Mouse (Mus musculus): Measurements from ENCODE around the gene Tasp1. TPM values are rescaled to one million over a fixed set of nuclear protein-coding genes. Genes with fewer than 3 reads are reported as not detected.
"Not testable (repeated sequence)": the region's sequence is repeated elsewhere in the genome, so short reads cannot be mapped to it uniquely, and the experiment has no call there.

Gene Tasp1
- total RNA-seq, 2 experiments from 2014 or later: 5.6 to 5.7 TPM

DNA sequence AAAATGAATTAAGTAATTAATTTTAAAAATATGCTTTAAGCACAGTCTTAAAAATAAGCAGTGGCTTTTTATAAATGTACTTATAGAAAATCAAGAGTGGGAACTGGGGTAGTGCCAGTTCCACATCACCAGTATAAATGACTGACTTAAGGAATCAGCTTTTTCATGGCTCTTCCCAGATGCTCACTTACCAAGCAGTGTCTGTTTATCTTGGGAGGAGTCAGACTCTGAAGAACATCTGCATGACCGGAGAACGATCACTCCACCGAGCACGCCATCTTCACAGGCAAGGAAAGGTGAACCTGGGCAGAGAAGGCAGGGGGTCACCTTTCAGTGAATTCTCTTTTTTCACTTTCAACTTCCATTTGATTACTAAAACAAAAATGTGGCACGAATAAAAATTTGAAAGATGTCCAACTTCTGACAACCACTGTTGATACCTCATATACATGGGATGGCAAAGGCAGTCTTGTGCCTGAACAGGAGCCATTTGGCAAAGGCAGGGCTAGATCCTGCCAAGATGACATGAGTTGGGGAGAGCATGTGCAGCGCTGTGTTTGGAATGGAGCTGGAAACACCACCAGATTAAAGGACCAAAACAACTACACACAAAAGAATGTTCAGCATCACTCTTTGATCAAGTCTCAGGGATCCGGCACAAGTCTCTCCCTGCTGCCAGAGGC lies 182.9 kb downstream of the Tasp1 start:
- peak; percentile 8 for DNase-seq

DNA sequence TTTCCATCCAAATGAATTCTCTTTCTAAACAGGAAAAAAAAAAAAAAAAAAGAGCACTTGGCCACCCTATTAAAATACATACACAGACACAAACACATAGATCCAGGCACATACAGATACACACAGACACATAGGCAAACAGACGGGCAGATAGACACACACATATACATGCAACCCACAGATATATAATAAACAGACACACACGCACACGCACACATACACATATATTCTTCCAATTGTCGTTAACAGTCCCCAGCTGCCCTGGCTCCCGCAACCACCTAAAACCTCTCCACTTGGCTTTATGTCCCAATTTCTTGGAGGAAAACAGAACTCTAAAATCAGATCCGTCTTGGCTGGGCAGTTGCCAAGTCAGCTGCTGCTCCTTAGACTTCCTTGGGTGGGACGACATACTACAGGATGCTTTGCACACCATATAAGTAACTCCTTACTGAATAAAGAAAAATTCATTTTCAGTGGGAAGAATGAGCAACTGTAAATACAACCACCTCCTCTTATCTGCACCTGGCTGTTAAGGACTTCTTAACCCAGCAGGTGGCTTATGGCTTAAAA lies 188.5 kb downstream of the Tasp1 start:
- peak; percentile 7 for DNase-seq

DNA sequence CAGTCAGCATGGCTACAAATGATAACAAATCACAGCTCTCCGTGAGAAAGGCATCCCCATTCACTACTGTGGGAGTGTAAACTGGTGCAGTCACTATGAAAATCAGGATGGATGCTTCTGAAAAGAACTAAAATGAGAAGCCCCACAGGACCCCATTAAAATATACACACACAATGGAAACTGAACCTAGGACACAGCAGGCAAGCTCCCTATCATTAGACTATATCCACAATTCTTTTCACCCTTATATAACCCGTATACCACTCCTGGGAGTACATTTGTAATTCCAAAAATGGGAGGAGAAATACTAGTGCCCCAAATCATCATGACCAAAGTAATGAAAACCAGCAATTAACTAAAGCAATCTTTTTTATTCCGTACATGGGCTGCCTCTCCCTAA lies 190.7 kb downstream of the Tasp1 start:
- no peak for DNase-seq

DNA sequence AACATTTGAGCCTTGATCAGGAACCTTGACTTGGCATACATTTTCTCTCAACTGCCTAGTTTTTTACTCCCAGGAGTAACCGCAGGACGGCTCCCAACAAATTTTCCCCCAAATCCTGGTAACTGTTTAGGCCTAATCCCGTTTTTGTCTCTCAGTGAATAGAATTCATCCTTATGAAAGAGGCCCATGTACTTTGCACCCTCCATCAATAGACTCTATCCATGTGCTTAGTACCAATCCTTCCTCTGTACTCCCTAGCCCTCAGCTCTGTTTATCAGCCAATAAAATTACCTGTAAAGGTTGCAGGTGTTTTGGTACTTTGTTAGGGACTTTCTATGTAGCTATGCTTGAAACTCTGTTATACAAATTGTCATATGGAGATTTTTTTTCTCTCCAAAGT lies 192.4 kb downstream of the Tasp1 start:
- DNase-seq: no peak

DNA sequence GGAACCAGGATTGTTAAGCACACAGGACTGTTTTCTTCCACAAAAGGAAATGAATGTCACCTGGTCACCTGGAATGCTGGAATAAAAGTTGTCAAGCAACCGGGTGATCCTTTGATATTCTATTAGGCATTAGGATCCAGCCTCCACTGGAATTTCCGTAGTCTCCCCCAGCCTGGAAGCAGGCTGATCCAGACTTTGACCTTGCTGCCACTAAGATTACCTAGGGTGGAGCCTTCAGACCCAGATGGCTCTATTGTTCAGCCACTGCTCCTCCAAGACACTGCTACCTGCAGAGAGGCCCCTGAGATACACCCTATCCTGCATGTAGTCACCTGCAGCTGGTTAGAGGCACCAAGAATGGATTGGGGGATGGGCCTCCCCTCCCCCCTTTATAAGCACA lies 192.8 kb downstream of the Tasp1 start:
- DNase-seq: no peak

DNA sequence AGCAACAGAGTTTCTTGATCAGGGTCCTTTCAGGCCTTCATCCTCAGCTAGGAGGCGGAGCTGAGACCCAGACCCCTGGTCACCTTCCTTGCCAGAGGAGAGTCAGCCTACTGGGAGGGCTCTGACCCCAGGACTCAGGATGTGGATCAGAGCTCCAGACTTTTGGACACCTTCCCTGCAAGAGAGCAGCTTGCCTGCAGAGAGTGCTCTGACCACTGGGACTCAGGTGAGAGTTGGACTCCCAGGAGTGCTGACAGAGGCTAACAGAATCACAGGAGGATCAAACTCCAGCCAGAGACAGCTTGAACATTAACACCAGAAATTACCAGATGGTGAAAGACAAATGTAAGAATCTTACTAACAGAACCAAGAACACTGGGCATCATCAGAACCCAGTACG lies 197.5 kb downstream of the Tasp1 start:
- DNase-seq: not testable (repeated sequence)

DNA sequence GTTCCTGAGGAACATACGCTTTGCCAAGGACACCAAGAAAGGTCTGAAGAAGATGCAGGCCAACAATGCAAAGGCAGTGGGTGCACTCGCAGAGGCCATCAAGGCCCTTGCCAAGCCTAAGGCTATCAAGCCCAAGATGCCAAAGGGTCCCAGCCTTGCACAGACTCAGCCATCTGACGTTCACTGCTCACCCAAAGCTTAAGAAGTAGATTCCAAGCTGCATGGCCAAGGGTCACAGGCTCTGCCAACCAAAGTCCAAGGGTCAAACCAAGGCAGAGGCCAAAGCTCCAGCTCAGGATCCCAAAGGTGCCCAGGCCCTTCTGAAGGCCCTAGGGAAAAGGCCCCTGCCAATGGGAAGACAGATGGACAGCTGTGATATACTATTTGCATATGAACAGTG lies 203.2 kb downstream of the Tasp1 start:
- not testable (repeated sequence) for DNase-seq

DNA sequence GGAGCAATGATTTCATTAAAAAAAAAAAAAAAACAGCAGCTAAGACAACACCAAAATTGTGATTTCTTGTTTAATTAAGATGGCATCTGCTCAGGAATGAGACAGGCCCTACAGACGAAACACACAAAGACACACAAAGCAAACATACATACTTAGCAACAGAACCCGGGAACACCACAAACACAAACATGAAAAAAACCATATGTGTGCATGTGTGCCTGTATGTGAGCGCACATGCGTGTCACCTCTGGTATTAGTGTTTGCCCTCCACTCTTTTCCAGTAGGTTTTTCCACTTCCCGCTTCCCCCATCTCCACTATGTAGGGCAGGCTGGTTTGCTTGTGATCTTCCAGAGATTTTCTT lies 206.5 kb downstream of the Tasp1 start:
- DNase-seq: no peak

DNA sequence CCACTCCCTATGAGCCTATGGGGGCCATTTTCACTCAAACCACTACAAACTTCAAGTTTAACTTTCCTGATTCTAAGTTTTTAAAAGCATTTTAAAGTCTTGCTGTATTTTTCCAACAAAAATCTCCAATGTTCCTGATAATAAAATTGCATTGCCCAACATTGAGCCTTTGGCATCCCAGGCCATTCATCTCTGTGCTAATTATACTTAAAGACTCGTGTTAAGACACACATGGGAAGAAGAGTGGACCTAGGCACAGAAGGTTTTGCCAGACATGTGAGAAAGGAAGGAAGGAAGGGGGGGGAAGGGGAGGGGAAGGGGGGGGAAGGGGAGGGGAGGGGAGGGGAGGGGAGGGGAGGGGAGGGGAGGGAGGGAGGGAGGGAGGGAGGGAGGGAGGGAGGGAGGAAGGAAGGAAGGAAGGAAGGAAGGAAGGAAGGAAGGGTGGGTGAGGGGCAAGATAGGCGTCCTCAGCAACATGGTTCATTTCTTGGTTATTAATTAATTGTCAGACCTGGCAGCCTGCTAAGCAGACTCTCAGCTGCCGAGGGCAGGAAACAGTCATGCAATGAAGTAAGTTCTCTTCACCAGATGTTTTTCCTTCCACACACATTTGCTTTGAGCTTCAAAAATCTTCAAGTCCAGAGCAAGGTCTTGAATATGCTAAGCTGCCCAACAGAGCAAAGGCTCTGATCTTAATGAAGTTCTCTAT lies 207.0 kb downstream of the Tasp1 start:
- DNase-seq: no peak

DNA sequence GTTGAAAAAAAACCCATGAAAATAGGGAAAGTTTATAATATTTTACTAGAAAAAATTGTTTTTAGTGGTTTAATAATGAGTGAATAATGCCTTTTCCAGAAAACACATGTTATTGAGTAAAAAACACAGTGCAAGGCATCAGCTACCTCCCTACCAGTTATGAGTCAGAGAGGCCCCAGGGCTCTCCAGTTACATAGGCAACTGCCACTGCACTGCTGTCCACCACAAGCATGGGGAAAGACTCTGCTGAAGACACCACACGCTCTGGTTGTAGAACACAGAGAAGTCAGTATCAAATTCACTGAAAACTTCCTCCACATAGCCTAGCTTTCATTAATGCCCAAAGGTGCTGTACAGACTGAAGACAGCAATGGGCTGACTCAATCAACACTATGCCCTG lies 217.0 kb downstream of the Tasp1 start:
- no peak for DNase-seq

DNA sequence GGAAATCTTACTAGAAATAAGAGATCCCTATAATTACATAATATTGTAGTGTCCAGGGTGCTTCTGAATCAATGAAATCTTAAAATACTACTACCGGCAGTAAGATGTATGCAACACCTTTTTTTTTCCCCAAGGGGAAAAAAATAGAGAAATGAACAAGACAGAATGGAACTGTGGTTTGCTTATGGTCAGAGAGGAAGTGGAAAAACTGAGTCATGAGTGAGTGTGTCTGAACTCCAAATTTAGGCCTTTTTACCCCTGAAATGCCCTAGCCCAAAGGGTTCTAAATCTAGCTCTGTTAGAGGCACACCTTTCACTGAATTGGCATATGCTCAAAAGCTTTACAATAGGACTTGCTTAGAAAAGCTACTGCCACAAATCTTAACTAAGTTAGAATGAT lies 225.2 kb downstream of the Tasp1 start:
- no peak for DNase-seq

DNA sequence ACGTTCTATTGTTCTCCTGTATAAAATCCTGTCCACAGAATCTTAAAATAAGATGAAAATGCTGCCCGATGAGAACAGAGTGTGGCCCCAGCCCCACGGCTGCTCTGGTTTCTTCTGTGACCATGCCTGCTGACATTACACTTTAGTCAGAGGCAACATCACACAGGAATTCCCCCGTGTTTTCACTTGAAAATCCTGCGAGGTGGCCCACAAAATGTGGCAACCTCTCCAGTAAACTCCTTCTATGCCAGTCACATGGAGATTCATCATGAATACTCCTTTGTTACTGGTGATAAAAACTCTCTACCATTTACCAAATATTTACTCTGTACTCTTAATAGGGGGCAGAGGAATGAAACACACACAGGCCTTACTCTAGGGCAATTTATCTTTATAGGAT lies 225.7 kb downstream of the Tasp1 start:
- no peak for DNase-seq

DNA sequence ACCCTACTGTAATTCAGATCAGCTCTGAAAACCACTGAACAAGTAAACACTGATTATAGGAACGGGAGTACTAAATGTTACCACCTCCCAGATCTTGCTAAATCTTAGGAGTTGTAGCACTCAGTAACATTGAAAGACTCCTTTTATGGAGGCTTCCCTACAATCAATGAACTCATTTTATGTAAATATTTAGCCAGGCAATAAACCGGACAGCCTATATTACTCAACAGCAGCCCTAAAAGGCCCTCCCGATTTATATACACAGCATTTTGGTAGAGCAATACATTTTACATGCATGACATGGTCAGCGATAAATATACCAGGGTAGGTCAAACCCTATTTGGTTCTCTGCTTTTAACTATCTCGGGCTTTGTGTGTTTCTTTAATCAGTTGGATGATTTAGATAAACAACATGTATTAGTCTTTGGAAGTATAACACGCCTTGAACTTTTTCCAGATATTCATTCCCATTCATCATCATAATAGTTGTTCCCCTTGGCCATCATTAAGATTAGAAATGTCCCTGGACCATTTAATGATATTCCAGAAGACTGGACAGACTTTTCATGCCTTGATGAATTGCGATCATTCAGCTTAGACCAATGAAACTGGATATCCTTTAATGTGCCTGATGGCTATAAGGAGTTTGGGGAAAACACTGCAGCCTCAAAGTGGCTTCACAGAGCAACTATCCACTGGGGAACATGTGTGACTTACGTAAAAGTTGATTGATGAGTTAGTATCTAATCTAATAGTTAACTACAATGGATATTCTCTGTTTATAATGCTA lies 244.8 kb downstream of the Tasp1 start:
- no peak for DNase-seq

DNA sequence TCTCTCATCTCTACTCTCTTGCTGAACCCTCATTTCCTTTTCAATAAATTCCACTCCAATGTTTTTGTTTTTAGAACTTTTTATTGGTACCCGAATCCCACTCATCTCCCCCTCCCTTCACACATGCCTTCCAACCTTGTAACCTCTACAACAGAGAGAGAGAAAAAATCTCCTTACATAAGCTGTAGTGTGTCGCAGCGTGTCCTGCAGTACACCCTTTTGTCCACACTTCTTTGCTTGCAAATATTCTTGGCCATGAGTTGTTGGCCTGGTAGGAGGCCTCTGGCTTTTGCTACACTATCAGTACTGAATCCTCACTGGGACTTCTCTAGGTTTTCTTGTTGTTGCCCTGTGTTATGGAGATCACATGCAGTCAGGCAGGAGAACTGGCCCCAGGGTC lies 249.3 kb downstream of the Tasp1 start:
- DNase-seq: no peak

DNA sequence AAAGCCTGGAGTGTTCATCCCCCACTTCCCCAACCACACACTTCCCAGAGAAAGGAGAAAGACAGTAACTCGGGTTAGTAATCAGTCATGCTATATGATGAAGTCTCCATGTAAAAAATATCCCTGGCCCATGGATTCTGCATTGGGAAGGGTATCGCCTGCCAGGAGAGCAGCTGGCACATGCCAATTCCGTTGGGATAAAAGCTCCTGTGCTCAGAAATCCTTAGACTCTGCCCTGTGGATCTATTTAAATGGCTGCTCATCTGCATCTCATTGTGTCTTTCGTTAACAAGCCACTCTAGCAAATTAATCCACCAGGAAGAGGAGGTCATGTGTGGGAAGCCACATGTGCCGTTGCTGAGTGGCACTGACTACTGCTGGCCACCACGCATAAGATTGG lies 258.7 kb downstream of the Tasp1 start:
- no peak for DNase-seq

DNA sequence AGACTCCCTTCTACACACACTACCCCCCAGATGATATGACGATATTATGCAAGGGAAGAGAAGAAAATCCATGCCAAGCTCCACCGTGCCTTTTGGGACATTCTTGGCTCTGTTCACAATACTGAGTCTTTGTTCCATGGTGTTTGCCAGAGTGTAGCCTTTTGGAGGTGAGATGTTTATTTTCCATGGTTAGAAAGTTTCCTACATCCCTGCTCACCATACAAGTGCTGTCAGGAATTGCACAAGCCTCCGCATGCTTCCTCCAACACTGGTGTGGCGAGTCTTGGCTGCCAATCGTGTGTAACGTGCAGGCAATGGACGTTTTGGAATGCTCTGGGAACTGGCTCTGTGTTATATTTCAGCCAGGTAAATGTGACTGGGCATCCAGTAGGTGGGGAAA lies 262.6 kb downstream of the Tasp1 start:
- DNase-seq: no peak

DNA sequence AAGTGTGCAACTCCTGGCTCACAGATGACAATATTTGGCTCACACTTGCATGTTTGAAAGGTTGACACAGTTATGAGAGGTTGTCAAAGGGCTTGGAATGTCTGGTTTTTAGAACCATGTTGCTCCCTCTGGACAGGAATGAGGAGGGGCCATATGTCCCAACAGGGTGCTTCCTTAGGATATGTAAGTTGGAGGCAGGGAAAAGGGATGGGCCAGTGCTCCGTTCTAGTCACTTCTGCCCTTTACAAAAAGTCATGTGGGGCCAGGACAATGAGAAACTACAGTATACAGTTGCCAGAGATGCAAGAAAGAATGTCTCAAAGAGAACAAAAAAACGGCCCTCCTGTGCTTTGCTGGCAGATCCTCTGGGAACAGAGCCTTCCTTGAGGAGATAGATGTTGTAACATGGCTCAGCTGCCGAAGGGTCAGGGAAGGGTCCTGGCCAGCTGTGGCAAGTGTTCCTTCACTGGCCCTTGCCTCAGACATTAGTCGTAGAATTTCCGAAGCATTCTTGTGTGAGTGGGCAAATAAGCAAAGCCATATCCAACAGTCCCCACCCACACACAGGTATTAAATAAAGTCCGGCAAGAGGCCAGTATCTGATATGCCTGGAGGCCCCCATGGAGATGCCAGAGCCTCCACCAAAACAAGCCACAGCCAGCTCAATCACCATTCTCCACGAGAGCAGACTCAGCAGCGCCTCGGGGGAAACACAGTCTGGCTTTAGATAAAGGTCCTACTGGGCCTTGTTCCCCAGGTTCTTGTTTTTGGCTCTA lies 274.1 kb downstream of the Tasp1 start:
- no peak for DNase-seq

DNA sequence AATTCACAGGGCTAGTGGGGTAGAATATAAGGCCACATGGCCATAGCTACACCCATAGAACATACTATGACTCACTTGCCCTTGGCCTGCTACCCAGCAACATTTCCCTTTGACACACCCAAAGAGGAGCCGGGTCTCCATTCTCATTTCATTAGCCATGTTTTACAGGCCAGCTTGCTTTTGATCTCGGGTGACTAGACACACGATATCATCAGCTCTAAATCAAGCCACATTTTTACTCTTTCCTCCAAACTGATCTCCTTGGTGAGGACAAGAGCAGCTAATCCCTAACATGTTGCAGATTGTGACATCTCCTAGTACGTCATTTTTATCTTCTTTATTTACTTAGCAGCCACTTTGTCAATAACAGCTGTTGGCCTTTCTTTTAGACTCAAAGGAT lies 277.9 kb downstream of the Tasp1 start:
- DNase-seq: no peak

DNA sequence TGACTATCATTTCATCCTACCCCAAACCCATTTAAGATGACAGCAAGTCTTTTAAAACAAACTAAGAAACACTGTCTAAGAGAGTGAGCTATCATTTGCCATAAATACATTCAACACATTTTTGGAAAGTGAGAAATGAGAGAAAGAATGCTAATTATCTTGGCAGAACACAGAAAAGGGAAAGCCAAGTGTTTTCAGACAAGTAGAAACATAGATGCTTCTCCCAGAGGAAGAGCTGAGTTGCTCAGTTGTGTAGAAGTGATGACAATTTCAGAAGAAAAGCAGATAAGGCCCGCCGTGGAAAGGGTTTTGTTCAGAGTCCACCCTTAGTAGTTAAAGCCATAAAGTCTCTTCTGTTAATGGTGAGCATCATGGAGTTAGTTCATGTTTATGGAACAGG lies 281.7 kb downstream of the Tasp1 start:
- DNase-seq: no peak

DNA sequence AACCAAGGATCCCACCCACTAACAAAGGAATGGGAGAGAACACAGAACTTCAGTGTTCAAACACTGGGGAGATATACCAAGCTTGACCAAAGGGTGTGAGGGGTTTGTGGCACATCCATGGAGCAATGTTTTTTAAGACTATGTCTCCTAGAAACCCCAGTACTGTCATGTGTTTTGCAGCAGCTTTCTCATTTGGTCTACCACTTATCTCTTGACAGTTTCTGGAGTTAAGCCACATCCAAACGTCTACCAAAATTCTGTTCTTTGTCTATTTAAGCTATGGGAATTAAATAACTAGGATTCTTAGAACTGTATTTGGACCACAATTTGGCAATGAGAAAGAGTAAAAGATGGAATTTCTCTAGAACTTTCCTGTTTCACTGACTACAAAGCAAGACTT lies 282.1 kb downstream of the Tasp1 start:
- no peak for DNase-seq

Measured in gastrocnemius, postnatal 10 days (tissue).